Mouse (Mus musculus) bone marrow, adult 2 months (tissue): Measurements from ENCODE around the gene Tbx19.

Source experiments
- CTCF ChIP-seq: fragments of 200-500 bp; IDR thresholded peaks from 2 replicates; pipeline ENCODE4 v1.5.1; 2011; ENCODE audit warnings: low read length, control low read depth; ENCODE audit not compliant: control insufficient read depth, insufficient read depth
- POLR2A ChIP-seq: fragments of 200-500 bp; IDR thresholded peaks from 2 replicates; pipeline ENCODE4 v1.6.1; 2011; ENCODE audit warnings: low read depth, mild to moderate bottlenecking, control low read depth, low read length, borderline replicate concordance; ENCODE audit not compliant: control insufficient read depth

GRCm38 (mm10) chr1:165140227-165140626 lies 20.3 kb downstream of the Tbx19 start:
- no peak for TF ChIP-seq POLR2A
- TF ChIP-seq CTCF: no peak
